Mouse (Mus musculus) hematopoietic stem cell, adult 5-6 weeks (primary cell): ENCODE measurements around the gene Capns1. TPM values are rescaled to one million over a fixed set of nuclear protein-coding genes. Genes with fewer than 3 reads are reported as not detected.
"Not testable (repeated sequence)": the region's sequence is repeated elsewhere in the genome, so short reads cannot be mapped to it uniquely, and the experiment has no call there.

ENCODE experiments used
- ATAC-seq, 2 experiments: fragments of 125-278 bp in 1 of 2; replicated peaks in 1 of 2; 2 replicates each; pipeline ENCODE4 v1.8.0; 2016 to 2017; ENCODE audit warnings: inconsistent platforms in 2 of 2, mild to moderate bottlenecking in 2 of 2, moderate number of reproducible peaks in 2 of 2, low read depth in 1 of 2, moderate TSS enrichment in 1 of 2; ENCODE audit not compliant: low FRiP score in 2 of 2, poor library complexity in 2 of 2, severe bottlenecking in 2 of 2, insufficient read depth in 1 of 2, low TSS enrichment in 1 of 2
- total RNA-seq: library from RNA; stranded (forward); fragments of 172-1452, 232-1000 nt; gene quantifications from 2 replicates; pipeline ENCODE4 v1.2.3, GENCODE M21; 2017

Gene Capns1
- total RNA-seq, result 215 and 230 TPM in 2 replicates

DNA sequence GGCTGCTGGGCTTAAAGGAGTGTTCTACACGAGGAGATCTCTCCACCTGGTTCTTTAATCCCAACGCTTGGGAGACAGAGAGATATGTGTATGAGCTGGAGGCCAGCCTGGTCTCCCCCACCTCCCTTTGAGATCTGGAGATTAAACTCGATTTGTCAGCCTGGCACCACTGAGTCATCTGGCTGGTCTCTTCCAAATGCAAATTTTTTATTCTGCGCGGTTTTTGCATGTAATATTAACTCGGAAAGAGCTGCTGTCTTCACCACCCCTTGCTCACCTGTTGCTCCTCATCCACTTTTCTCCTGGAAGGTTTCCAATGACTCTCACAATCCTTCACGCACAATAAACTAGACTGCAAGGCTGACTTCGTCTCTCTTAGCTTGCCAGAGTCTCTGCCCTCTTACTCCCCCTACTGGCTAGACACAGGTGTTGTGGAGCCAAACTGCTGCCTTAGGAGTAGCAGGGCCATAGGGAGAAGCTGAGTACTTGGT, at the start of gene Capns1:
TSS of gene Capns1 (minus strand) at position 331 of the 491 bp plus-strand sequence.
- peak; percentile 66 to 78 for ATAC-seq

DNA sequence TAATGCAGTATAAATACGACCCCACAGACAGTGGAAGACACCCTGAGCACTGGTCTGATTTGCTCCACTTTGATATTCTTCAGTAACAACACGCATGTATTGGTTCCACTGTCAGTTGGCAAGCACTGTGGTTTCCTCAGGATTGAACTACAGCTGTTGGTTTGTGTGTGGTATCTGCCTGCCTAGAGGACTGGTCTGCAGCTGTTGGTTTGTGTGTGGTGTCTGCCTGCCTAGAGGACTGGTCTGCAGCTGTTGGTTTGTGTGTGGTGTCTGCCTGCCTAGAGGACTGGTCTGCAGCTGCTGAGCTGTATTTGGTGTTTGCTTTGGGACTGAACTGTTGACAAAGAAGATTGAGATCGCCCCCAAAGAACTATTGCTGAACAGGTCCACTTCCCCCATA, 38.8 kb upstream of the Capns1 start:
- not testable (repeated sequence) for ATAC-seq

DNA sequence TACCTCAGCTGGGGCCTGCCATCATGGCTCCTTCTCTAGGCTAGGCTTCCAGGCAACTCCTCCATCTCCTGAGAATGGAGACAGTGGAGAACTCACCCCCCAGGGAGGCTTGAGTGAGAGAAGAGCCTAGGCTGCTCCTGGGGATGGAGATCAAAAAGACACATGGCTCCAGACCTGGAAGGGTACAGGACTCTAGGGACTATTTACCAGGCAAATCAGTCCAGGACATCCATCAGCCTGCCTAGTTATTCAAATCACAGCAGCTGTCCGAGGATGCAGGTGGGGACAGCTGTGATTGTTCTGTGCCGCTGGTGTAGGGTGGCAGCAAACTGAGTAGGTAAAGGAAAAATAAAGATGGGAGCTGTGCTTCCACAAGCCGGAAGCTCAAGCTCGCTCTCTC, 37.0 kb upstream of the Capns1 start, which contains the start of gene Ovol3:
TSS of gene Ovol3 (minus strand) at position 101 of the 400 bp plus-strand sequence.
- ATAC-seq, result no peak

DNA sequence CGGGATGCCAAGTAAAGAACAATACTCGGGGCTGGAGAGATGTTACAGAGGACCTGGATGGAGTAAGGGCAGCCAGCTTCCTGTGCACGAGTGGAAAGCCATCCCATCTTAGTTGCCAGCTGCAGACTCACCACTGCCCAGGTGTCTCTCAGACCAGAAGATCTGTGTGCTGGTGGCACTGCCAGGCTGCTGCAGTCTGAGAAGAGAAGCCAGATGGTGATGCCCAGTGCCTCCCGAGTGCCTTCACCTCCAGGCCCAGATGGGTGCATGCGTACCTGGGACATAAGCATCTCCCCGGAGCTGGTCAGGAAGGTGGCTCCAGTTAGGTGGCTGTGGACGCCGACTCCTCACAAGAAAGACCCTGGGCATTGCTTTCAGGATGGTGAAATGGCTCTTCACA, 36.5 kb upstream of the Capns1 start:
- no peak for ATAC-seq

DNA sequence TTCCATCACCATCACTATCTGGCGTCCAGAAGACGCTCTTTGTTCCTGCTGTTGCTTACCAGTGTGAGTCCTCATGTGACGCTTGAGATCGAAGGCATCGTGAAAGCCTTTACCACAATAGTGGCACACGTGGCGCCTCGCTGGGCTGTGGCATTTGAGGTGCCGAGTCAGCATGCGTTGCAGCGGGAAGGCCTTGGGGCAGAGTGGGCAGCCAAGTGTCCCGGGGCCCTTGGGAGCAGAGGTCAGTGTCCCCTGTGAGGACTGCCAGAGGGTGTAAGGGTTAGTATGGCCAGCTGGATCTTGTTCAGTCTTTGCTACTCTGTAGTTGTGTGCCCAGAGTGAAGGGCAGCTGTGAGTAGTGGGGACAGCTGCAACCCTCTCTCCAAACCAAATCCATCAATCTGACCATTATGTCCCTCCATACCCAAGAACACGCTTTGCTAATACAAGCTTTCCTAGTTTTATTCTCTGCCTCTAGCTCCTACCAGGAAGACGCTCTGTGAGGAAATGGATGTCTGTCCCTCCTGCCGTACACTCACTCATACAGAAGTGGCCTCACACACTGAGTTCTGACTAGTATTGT, 35.8 kb upstream of the Capns1 start:
- ATAC-seq, result no peak

DNA sequence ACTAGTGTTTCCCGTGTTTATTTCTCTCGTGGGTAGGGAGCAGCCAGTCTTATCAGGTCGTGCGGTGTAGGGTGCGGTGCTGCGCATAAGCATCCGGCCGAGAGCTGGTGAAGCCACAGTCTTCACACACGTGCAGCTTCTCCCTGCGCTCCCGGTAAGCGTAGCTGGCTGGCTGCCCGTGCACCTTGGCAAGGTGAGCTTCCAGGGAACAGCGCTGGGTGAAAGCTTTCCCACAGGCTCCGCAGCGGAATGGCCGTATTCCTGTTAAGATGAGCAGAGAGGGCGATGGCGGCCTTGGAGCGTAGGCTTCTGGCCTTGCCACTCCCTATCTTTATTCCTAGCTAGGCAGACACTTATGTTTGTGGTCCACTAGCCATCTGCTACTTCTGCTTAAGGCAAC, 34.8 kb upstream of the Capns1 start:
- no peak for ATAC-seq

DNA sequence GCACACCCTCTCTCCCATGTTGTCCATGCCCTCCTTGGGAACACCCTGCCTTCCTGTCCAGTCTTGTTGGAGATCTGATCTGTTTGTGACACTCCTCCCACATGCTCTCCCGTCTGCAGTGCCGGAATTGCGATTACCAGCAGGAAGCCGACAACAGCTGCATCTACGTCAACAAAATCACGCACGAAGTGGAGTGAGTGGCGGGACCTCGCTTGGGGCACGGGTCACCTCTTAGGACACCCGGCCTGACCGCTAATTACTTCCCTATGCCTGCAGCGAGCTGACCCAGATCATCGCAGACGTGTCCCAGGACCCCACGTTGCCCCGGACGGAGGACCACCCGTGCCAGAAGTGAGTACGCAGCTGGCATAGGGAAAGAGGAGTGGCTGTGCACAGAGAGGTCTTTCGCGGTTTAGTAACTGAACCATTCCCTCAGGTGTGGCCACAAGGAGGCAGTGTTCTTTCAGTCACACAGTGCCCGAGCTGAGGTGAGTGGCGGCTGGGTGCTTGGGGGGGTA, 34.1 kb upstream of the Capns1 start:
- ATAC-seq, result peak in 1 of 2 experiments; percentile 23; a peak in 2 of 4 replicates

DNA sequence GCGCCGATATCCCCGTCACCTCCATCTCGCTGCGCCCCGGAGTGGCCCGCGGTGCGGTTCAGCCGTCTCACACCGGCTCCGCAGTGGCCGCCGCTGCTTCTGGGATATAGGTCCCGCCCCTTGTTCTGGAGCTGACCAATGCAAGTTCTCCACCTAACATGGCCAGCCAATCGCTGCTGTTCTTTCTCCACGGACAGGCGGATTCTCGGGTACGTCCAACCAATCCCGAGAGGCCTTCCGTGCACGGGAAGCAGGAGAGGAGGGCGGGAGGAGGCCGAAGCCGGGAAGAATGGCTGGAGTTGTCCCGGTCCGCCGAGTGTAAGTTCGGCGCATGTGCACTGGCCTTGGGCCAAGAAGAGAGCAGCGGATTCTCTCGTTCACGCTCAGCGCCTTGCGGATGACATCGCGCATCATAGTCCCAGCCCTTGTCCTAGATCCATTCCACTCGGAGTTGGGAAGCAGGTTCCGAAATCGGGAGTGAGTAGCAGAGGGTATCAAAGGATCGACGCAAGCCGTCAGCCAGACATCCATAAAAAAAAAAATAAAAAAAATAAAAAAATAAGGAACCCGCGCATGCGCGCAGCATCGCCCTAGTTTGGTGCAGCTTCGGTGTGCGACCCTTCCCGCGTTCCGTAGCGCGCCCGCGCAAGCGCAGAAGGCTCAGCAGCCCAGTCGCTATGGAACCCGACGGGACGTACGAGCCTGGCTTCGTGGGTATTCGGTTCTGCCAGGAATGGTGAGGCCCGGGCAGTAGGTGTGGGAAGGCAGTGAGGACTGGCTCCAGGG, 33.3 kb upstream of the Capns1 start, which contains the start of the genes Polr2i and Tbcb:
TSS of gene Polr2i (plus strand) at position 280 of the 786 bp plus-strand sequence.
TSS of gene Tbcb (minus strand) at position 604 of the 786 bp plus-strand sequence.
- peak; percentile 94 to 96 for ATAC-seq

DNA sequence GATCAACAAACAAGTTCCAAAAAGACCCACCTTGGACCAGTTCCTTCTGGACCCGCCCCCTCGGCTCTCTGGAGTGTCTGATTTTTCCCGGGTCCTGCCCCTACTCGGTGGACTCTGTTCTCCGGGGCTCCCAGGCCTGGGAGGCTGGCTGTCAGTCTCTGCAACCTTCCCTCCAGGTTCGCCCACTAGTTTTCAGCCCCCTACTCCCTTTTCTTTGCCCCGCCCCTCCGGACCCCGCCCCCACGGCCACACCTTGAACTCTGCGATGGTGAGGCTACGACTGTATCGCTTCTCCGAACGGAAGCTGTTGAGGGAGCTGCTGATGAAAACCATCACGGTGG, 32.7 kb upstream of the Capns1 start:
- ATAC-seq, result no peak

DNA sequence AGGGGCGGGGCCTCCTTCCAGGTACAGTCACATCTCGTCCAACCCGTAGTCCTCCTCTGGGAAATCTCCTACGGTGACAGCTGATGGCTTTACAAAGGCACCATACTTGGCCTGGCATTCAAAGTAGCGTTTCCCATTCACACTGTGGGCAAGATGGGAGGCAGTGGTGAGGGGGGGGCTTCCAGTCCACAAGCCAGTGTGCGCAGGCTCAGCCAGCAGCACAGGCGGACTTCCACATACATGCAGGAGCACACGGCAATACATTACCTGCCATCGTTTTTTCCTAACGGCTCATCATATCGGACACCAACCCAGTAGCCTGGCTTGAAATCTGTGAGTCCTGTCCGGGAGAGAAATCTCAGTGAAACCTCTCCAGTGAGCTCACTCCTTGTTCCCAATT, 25.6 kb upstream of the Capns1 start:
- ATAC-seq, result no peak

DNA sequence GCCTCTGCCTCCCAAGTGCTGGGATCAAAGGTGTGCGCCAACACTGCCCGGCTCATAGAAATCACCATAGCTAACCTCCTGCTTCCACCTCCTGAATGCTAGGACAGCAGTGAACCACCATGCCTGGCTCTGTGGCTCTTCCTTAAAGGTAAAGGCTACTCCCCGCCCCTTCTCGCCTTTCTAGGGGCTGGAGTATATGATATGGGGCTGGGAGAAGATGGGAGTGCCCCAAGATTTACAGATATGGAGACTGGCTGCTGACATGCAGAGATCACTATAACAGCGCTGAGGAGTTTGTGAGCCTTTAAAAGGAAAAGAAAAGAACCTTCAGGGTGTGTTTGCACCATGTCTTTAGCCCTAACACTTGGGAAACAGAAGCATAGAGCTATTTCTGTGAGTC, 23.6 kb upstream of the Capns1 start:
- ATAC-seq, result no peak

DNA sequence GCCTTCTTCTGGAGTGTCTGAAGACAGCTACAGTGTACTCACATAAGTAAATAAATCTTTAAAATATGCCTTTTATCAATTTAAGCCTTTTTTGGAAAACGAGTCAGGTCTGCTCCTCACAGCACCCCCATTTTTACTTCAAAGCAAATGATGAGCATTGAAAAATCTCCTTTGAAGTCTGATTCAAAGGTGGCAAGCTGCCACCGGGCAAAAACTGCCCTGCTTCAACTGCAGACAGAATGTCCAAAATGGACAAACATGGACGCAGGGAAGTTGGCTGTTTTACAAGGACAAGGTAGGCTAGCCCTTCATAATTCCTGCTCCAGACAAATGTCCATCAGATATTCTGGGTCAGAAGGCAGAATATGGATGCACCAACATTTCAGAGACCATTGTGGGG, 22.8 kb upstream of the Capns1 start:
- ATAC-seq, result no peak

DNA sequence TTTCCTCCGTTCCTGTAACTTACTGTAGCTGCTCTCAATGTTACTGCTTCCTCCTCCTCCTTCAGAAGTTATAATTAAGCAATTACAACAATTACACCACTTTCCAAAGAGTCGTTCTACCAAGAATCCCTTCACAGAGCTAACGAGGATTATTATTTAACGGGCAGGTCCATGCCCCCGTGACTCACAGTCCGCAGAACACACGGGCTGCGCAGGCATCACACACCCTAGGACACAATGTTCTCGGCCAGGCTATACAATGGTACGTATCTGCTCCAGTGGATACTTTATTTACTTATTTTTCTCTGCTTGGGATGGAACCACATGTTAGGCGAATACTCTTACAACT, 21.4 kb upstream of the Capns1 start:
- ATAC-seq, result peak; percentile 25 to 30; a peak in 2 of 4 replicates

DNA sequence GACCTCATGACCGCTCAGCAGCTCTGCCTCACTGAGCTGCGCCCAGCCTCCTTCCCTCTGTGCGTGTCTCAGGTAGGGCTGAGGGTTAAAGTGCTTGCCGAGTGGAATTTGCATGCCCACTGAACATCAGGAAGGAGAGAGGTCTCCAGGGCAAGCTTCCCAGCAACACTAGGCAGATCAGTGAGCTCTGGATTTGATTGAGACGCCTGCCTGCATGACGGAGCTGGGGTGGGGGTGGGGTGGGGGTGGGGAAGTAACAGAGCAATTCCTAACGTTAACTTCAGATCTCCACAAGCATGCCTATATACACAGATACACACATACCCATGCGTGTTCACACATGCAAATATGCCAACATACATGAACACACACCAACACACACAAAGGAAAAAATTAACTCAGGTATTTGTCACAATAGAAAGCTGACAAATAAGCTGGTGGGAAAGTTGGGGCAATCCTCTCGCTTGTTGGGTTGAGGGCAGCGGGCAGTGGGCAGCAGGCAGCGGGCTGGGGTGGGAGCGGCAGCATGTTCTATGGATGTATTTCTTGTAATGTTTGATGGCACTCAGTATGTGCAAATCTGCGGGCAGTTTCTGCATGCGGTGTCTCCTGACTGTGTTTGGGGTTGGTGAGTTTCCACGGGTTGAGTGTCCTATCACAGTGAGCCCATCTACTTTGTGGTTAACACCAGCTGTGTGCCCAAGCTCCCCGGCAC, 20.8 kb upstream of the Capns1 start:
- peak; percentile 63 to 80 for ATAC-seq

DNA sequence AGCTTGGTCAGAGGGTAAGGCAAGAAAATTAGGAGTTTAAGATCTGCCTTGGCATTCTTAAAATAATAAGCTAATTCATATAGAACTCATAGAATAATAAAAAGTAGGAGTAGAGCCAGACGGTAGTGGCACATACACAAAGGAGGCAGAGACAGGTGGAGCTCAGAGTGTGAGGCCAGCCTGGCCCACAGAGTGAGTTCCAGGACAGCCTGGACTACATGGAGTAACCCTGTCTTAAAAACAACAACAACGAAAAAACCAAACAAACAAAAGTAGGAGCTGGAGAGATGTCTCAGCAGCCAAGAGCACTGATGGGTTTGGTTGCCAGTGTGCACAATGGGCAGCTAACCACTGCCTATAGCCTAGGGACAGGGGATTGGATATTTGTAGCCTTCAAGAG, 18.7 kb upstream of the Capns1 start:
- ATAC-seq, result no peak

DNA sequence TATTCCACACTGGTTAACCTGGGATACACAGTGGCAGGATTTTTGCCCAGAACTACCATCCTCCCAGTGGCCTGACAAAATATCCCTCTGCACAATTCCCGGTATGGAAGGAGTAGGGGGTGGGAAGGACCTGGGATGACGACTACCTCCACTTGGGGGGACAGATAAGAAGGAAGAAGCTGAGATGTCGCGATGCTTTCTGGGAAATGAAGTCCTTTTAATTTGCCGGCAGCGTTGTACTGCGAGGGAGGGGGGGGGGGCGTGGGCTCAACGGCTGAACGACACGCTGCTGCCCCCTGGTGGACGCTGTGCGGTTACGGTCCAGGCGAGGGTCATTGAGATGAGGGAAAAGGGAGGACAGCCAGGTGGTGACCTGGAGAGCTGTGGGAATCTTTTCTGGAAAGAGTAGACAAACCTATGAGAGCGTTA, 18.1 kb upstream of the Capns1 start:
- peak; percentile 60 to 79 for ATAC-seq

DNA sequence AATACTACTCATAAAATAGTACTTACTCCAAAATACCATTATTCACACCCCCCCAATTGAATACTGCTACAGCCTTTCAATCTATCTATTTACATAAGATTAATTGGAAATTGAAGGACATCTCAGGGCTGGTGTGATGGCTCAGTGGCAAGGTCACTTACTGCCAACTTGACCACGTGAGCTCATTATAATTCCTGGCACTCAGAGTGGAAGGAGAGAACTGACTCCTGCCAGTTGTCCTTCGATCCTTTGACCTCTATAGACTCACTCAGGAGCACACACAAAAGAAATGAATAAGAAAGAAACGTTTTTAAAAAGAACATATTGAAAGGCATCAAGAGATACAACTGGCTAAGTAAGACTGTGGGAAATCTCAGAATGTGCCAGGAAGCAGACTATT, 17.3 kb upstream of the Capns1 start:
- ATAC-seq, result no peak

DNA sequence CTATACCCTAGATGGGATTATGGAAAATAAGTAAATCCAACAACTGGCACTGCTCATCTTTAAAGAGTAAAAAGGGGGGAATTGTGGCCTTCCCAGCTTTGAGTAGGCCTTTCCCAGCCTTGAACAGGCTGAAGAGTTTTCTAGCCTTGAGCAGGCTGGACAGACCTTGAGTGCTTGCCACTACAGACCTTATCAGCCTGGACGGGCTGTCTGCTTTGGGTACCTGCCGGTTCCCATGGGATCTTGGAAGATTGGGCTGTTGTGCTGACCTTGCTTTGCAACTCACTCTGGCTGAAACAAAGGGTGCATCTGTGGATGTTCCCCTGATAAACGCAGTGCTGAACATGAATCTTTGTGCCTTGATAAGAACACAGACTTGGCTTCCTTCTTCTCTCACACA, 15.3 kb upstream of the Capns1 start:
- no peak for ATAC-seq
